9 mouse cellular contexts compared by ENCODE assay signal in genomic region chr10:80570871-80571836, GRCm38 (mm10). TPM values are rescaled to one million over a fixed set of nuclear protein-coding genes. Genes with fewer than 3 reads are reported as not detected.
DNase-seq lines count a peak whose midpoint lies in the region; ATAC-seq and TF ChIP-seq lines count a peak whose summit lies in the region.
"Had no signal": no experiment of that assay in that cellular context is flagged by ENCODE, and none has a peak within 500 bp of the region (broad histone marks: within the 10 kb centered on the region; RNA-seq: fewer than 3 reads in every experiment).

No protein-coding gene starts in this region.

- H3K4me2 ChIP-seq in kidney, embryonic 16.5 days (replicated peaks; ENCODE audit: low read depth, low read length): peak overlapping the region; percentile 50
- H3K4me2 ChIP-seq in lung, embryonic 15.5 days: peak overlapping the region; percentile 44

- no peaks in the 10 kb centered on the region for H3K9me3 ChIP-seq in kidney, embryonic 16.5 days (ENCODE audit: low read length)
- no peaks in the 10 kb centered on the region for H3K9me3 ChIP-seq in lung, embryonic 15.5 days

- H3K27me3 ChIP-seq in kidney, embryonic 16.5 days (ENCODE audit: insufficient read depth, low read length): no peaks in the 10 kb centered on the region
- no peaks in the 10 kb centered on the region for H3K27me3 ChIP-seq in lung, embryonic 15.5 days

- peaks cover 55% of the 10 kb centered on the region for H3K4me1 ChIP-seq in kidney, embryonic 16.5 days (ENCODE audit: insufficient read depth, low read length)
- peaks cover 66% of the 10 kb centered on the region for H3K4me1 ChIP-seq in lung, embryonic 15.5 days

- no peak for DNase-seq in kidney, postnatal 25 days
- DNase-seq in brain, embryonic 14.5 days (ENCODE audit: low read depth): peak; percentile 63
- peak; percentile 35 for DNase-seq in forelimb bud, embryonic 11.5 days (ENCODE audit: low read depth, low spot score)
- peak; percentile 68 for DNase-seq in retina, embryonic 14.5 days (ENCODE audit: low spot score)
- DNase-seq in left cerebral cortex, adult 11 months (ENCODE audit: low spot score): no peak
- no peak for DNase-seq in kidney, adult 8-10 months

- ATAC-seq in kidney, embryonic 16.5 days (ENCODE audit: low FRiP score, low TSS enrichment): peak; percentile 20; the same call in 1 of the 2 replicates
- peak; percentile 20; the same call in 1 of the 2 replicates for ATAC-seq in lung, embryonic 15.5 days (ENCODE audit: borderline replicate concordance, extremely low read depth, low FRiP score, low TSS enrichment)

- 16% methylated on average over 30 of the region's 30 CpGs for WGBS in kidney, embryonic 16.5 days
- WGBS in lung, embryonic 15.5 days: 25% methylated on average over 30 of the region's 30 CpGs

- H3K4me3 ChIP-seq in kidney, embryonic 16.5 days (ENCODE audit: low read length): peak overlapping the region; percentile 23
- peak overlapping the region; percentile 10; the same call in 1 of the 2 replicates for H3K4me3 ChIP-seq in lung, embryonic 15.5 days
- H3K4me3 ChIP-seq: myocyte had no signal

- H3K36me3 ChIP-seq in kidney, embryonic 16.5 days (ENCODE audit: insufficient read depth, low read length): 0 out of 2 replicates have a peak, but pooled peaks cover 8% of the 10 kb centered on the region
- peaks cover 11% of the 10 kb centered on the region; the same call in 1 of the 2 replicates for H3K36me3 ChIP-seq in lung, embryonic 15.5 days

- H3K9ac ChIP-seq in kidney, embryonic 16.5 days (replicated peaks; ENCODE audit: low read length): peak overlapping the region; percentile 45
- H3K9ac ChIP-seq in lung, embryonic 15.5 days: peak overlapping the region; percentile 31

- no peak for TF ChIP-seq CTCF in brain, embryonic 14.5 days (IDR thresholded peaks at IDR 0.05; ENCODE audit: borderline replicate concordance, extremely low read depth, insufficient read depth, insufficient read length)

- TF ChIP-seq POLR2A in brain, embryonic 14.5 days (IDR thresholded peaks at IDR 0.05; ENCODE audit: borderline replicate concordance, extremely low read depth, insufficient read depth, insufficient read length, poor library complexity, severe bottlenecking): no peak

- H3K27ac ChIP-seq in kidney, embryonic 16.5 days (ENCODE audit: low read length): peak overlapping the region; percentile 59
- peak overlapping the region; percentile 41 for H3K27ac ChIP-seq in lung, embryonic 15.5 days

RNA-seq across cellular contexts. Expression of gene Klf16, which starts 6.0 kb away (rescaled TPM):
- polyA plus RNA-seq in kidney, embryonic 16.5 days (2015; fragmentation: Nextera tagmentation; extraction: Ambion mirVana): 10.4 and 11.6 TPM in 2 replicates
- polyA plus RNA-seq in brain, embryonic 14.5 days (2012; rRNA removed): 12.2 and 15.9 TPM in 2 replicates
- polyA plus RNA-seq in lung, embryonic 15.5 days (2015; fragmentation: Nextera tagmentation; extraction: Ambion mirVana): 10.1 and 10.2 TPM in 2 replicates

RNA-seq across cellular contexts. Expression of gene Rexo1, which starts 9.8 kb away (rescaled TPM):
- 27.2 and 29.8 TPM in 2 replicates for polyA plus RNA-seq in kidney, embryonic 16.5 days (2015; fragmentation: Nextera tagmentation; extraction: Ambion mirVana)
- polyA plus RNA-seq in brain, embryonic 14.5 days (2012; rRNA removed): 59.9 and 72.0 TPM in 2 replicates
- polyA plus RNA-seq in lung, embryonic 15.5 days (2015; fragmentation: Nextera tagmentation; extraction: Ambion mirVana): 25.0 and 25.8 TPM in 2 replicates

RNA-seq across cellular contexts. Expression of gene Abhd17a, which starts 19.0 kb away (rescaled TPM):
- polyA plus RNA-seq in kidney, embryonic 16.5 days (2015; fragmentation: Nextera tagmentation; extraction: Ambion mirVana): 86.5 and 89.2 TPM in 2 replicates
- 170 and 188 TPM in 2 replicates for polyA plus RNA-seq in brain, embryonic 14.5 days (2012; rRNA removed)
- polyA plus RNA-seq in lung, embryonic 15.5 days (2015; fragmentation: Nextera tagmentation; extraction: Ambion mirVana): 122 and 133 TPM in 2 replicates

RNA-seq across cellular contexts. Expression of gene Scamp4, which starts 31.5 kb away (rescaled TPM):
- polyA plus RNA-seq in kidney, embryonic 16.5 days (2015; fragmentation: Nextera tagmentation; extraction: Ambion mirVana): 113 and 117 TPM in 2 replicates
- 62.0 and 62.5 TPM in 2 replicates for polyA plus RNA-seq in brain, embryonic 14.5 days (2012; rRNA removed)
- 79.0 and 84.8 TPM in 2 replicates for polyA plus RNA-seq in lung, embryonic 15.5 days (2015; fragmentation: Nextera tagmentation; extraction: Ambion mirVana)

RNA-seq across cellular contexts. Expression of gene Adat3, which starts 31.5 kb away (rescaled TPM):
- polyA plus RNA-seq in kidney, embryonic 16.5 days (2015; fragmentation: Nextera tagmentation; extraction: Ambion mirVana): 8.7 and 10.4 TPM in 2 replicates
- 12.7 and 17.3 TPM in 2 replicates for polyA plus RNA-seq in brain, embryonic 14.5 days (2012; rRNA removed)
- 9.1 TPM in 2 replicates for polyA plus RNA-seq in lung, embryonic 15.5 days (2015; fragmentation: Nextera tagmentation; extraction: Ambion mirVana)

Comparison
In these comparisons a context has a peak if more than half of its experiments do, and no peak if none do; other contexts are left out.
1. DNase-seq: peak in brain, embryonic 14.5 days (single experiment), forelimb bud, embryonic 11.5 days (single experiment) and retina, embryonic 14.5 days (single experiment); none in kidney, postnatal 25 days (0 of 2), left cerebral cortex, adult 11 months (single experiment) and kidney, adult 8-10 months (0 of 2).